Comparison of ENCODE assay signal across 7 mouse cellular contexts in the genomic region with DNA sequence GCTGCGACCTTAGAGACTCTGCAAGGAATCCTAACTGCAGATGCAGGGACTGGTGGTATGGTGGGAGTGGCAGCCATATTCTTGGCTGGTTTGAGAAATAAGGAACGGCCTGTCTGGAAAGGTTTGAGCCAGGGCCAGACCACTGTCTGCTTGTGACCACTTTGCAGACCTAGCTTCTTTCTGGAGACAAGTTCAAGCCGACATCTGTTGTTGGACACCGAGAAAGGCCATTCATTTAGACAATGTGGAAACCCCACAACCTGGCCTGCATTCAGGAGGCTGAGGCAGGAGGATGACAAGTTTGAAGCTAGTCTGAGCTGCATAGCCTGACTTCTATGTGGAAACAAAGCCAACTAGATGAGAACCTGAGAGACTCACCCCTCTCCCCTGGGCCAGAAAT. TPM values are rescaled to one million over a fixed set of nuclear protein-coding genes. Genes with fewer than 3 reads are reported as not detected.
DNase-seq lines count a peak whose midpoint lies in the region; ATAC-seq and TF ChIP-seq lines count a peak whose summit lies in the region.

No protein-coding gene starts in this region.

- no peak overlapping the region for H3K9ac ChIP-seq in lung, embryonic 15.5 days
- H3K9ac ChIP-seq in forebrain, embryonic 14.5 days (ENCODE audit: low read length) = peak overlapping the region; percentile 79; the same call in 1 of the 2 replicates
- H3K9ac ChIP-seq in limb, embryonic 15.5 days = no peak overlapping the region
- no peak overlapping the region for H3K9ac ChIP-seq in stomach, embryonic 16.5 days (ENCODE audit: low read length)

- peaks cover 29% of the 10 kb centered on the region for H3K4me1 ChIP-seq in lung, embryonic 15.5 days
- H3K4me1 ChIP-seq in lung, adult 2 months (ENCODE audit: control insufficient read depth, insufficient read depth, low read length) = peaks cover 5% of the 10 kb centered on the region; the same call in 1 of the 2 replicates
- H3K4me1 ChIP-seq in forebrain, embryonic 14.5 days (ENCODE audit: control insufficient read depth, insufficient read depth, low read length) = peaks cover 28% of the 10 kb centered on the region
- H3K4me1 ChIP-seq in limb, embryonic 15.5 days = peaks cover 48% of the 10 kb centered on the region
- H3K4me1 ChIP-seq in stomach, embryonic 16.5 days (ENCODE audit: control insufficient read depth, insufficient read depth, low read length) = peaks cover 28% of the 10 kb centered on the region

- no peaks in the 10 kb centered on the region for H3K27me3 ChIP-seq in lung, embryonic 15.5 days
- no peaks in the 10 kb centered on the region for H3K27me3 ChIP-seq in forebrain, embryonic 14.5 days (replicated peaks; ENCODE audit: control insufficient read depth, insufficient read depth, low read length)
- no peaks in the 10 kb centered on the region for H3K27me3 ChIP-seq in limb, embryonic 15.5 days
- no peaks in the 10 kb centered on the region for H3K27me3 ChIP-seq in stomach, embryonic 16.5 days (ENCODE audit: control insufficient read depth, insufficient read depth, low read length)

- no peak for ATAC-seq in lung, embryonic 15.5 days (ENCODE audit: borderline replicate concordance, extremely low read depth, low FRiP score, low TSS enrichment)
- no peak for ATAC-seq in forebrain, embryonic 14.5 days
- ATAC-seq in limb, embryonic 15.5 days (ENCODE audit: insufficient number of reproducible peaks, low FRiP score, low TSS enrichment, low read depth) = no peak
- ATAC-seq in stomach, embryonic 16.5 days (ENCODE audit: insufficient read depth, low FRiP score) = no peak
- ATAC-seq in inflammation-experienced regulatory T-cells, adult 6 months = no peak

- peak overlapping the region; percentile 83 for H3K27ac ChIP-seq in lung, embryonic 15.5 days
- H3K27ac ChIP-seq in forebrain, embryonic 14.5 days (ENCODE audit: low read depth, low read length) = peak overlapping the region; percentile 88; the same call in 1 of the 2 replicates
- peak overlapping the region; percentile 93 for H3K27ac ChIP-seq in limb, embryonic 15.5 days
- peak overlapping the region; percentile 83 for H3K27ac ChIP-seq in stomach, embryonic 16.5 days (ENCODE audit: low read length)

- no peak for TF ChIP-seq CTCF in lung, adult 2 months (IDR thresholded peaks at IDR 0.05; ENCODE audit: insufficient read depth, low read length)

- 76% methylated on average over 4 of the region's 4 CpGs for WGBS in lung, embryonic 15.5 days
- WGBS in lung, adult 2 months = 69% methylated on average over 4 of the region's 4 CpGs
- 78% methylated on average over 4 of the region's 4 CpGs for WGBS in forebrain, embryonic 14.5 days
- 63% methylated on average over 4 of the region's 4 CpGs for WGBS in limb, embryonic 15.5 days
- WGBS in stomach, embryonic 16.5 days = 66% methylated on average over 4 of the region's 4 CpGs

- TF ChIP-seq POLR2A in lung, adult 2 months (IDR thresholded peaks at IDR 0.05; ENCODE audit: borderline replicate concordance, extremely low read depth, low read depth, low read length) = no peak

- H3K4me3 ChIP-seq in lung, embryonic 15.5 days = no peak overlapping the region
- no peak overlapping the region for H3K4me3 ChIP-seq in lung, adult 2 months (replicated peaks; ENCODE audit: extremely low read depth, low read depth, low read length)
- H3K4me3 ChIP-seq in forebrain, embryonic 14.5 days (ENCODE audit: low read depth, low read length) = peak overlapping the region; percentile 66; the same call in 1 of the 2 replicates
- H3K4me3 ChIP-seq in limb, embryonic 15.5 days = no peak overlapping the region
- peak overlapping the region; percentile 76; the same call in 1 of the 2 replicates for H3K4me3 ChIP-seq in stomach, embryonic 16.5 days (replicated peaks; ENCODE audit: low read length)

- H3K4me2 ChIP-seq in lung, embryonic 15.5 days = 0 out of 2 replicates have a peak overlapping the region, but pooled peaks have one; percentile 89
- H3K4me2 ChIP-seq in forebrain, embryonic 14.5 days (ENCODE audit: low read length) = peak overlapping the region; percentile 87
- H3K4me2 ChIP-seq in limb, embryonic 15.5 days = peak overlapping the region; percentile 85; the same call in 1 of the 2 replicates
- H3K4me2 ChIP-seq in stomach, embryonic 16.5 days (ENCODE audit: low read depth, low read length) = peak overlapping the region; percentile 78

- H3K36me3 ChIP-seq in lung, embryonic 15.5 days = no peaks in the 10 kb centered on the region
- H3K36me3 ChIP-seq in forebrain, embryonic 14.5 days (ENCODE audit: control insufficient read depth, insufficient read depth, low read length) = no peaks in the 10 kb centered on the region
- no peaks in the 10 kb centered on the region for H3K36me3 ChIP-seq in limb, embryonic 15.5 days
- H3K36me3 ChIP-seq in stomach, embryonic 16.5 days (ENCODE audit: control insufficient read depth, insufficient read depth, low read length) = no peaks in the 10 kb centered on the region

- no peak for DNase-seq in lung, adult 2 months
- DNase-seq in forebrain, embryonic 14.5 days (ENCODE audit: low spot score) = no peak
- no peak for DNase-seq in c-Kit-positive CD71-positive TER-119-positive erythroid progenitor cells, embryonic 14.5 days (ENCODE audit: low spot score)

- H3K9me3 ChIP-seq in lung, embryonic 15.5 days = no peaks in the 10 kb centered on the region
- no peaks in the 10 kb centered on the region for H3K9me3 ChIP-seq in forebrain, embryonic 14.5 days (replicated peaks; ENCODE audit: control insufficient read depth, low read length)
- H3K9me3 ChIP-seq in limb, embryonic 15.5 days = no peaks in the 10 kb centered on the region
- no peaks in the 10 kb centered on the region for H3K9me3 ChIP-seq in stomach, embryonic 16.5 days (replicated peaks; ENCODE audit: control insufficient read depth, low read length)

RNA-seq across cellular contexts. Expression of gene Map3k14, which starts 1.1 kb away (rescaled TPM):
- 2.8 and 3.5 TPM in 2 replicates for polyA plus RNA-seq in lung, embryonic 15.5 days (2015; fragmentation: Nextera tagmentation; extraction: Ambion mirVana)
- polyA plus RNA-seq in lung, adult 2 months (2012; rRNA removed) = 16.3 and 19.7 TPM in 2 replicates
- 1.7 and 2.7 TPM in 2 replicates for polyA plus RNA-seq in forebrain, embryonic 14.5 days (2014; fragmentation: Nextera tagmentation; extraction: Ambion mirVana)
- polyA plus RNA-seq in limb, embryonic 15.5 days (2015; fragmentation: Nextera tagmentation; extraction: Ambion mirVana) = 4.3 and 5.3 TPM in 2 replicates
- 4.2 and 4.9 TPM in 2 replicates for polyA plus RNA-seq in stomach, embryonic 16.5 days (2015; fragmentation: Nextera tagmentation; extraction: Ambion mirVana)
- polyA plus RNA-seq in inflammation-experienced regulatory T-cells, adult 6 months (2017; shearing (Covaris generic)) = 10 to 100 TPM; 19.9 to 41.4 (median 31.4) TPM

RNA-seq across cellular contexts. Expression of gene Spata32, which starts 50.1 kb away (rescaled TPM):
- not detected in 2 replicates for polyA plus RNA-seq in lung, embryonic 15.5 days (2015; fragmentation: Nextera tagmentation; extraction: Ambion mirVana)
- not detected in 2 replicates for polyA plus RNA-seq in lung, adult 2 months (2012; rRNA removed)
- not detected in 2 replicates for polyA plus RNA-seq in forebrain, embryonic 14.5 days (2014; fragmentation: Nextera tagmentation; extraction: Ambion mirVana)
- not detected in 2 replicates for polyA plus RNA-seq in limb, embryonic 15.5 days (2015; fragmentation: Nextera tagmentation; extraction: Ambion mirVana)
- not detected in 2 replicates for polyA plus RNA-seq in stomach, embryonic 16.5 days (2015; fragmentation: Nextera tagmentation; extraction: Ambion mirVana)
- polyA plus RNA-seq in inflammation-experienced regulatory T-cells, adult 6 months (2017; shearing (Covaris generic)) = not detected

RNA-seq across cellular contexts. Expression of gene 1700023F06Rik, which starts 60.0 kb away (rescaled TPM):
- 0.87 and 1.1 TPM in 2 replicates for polyA plus RNA-seq in lung, embryonic 15.5 days (2015; fragmentation: Nextera tagmentation; extraction: Ambion mirVana)
- polyA plus RNA-seq in lung, adult 2 months (2012; rRNA removed) = 0.41 and 0.50 TPM in 2 replicates
- 0.78 and 1.2 TPM in 2 replicates for polyA plus RNA-seq in forebrain, embryonic 14.5 days (2014; fragmentation: Nextera tagmentation; extraction: Ambion mirVana)
- polyA plus RNA-seq in limb, embryonic 15.5 days (2015; fragmentation: Nextera tagmentation; extraction: Ambion mirVana) = 0.67 and 1.0 TPM in 2 replicates
- 0.67 and 0.83 TPM in 2 replicates for polyA plus RNA-seq in stomach, embryonic 16.5 days (2015; fragmentation: Nextera tagmentation; extraction: Ambion mirVana)
- polyA plus RNA-seq in inflammation-experienced regulatory T-cells, adult 6 months (2017; shearing (Covaris generic)) = not detected

Comparison
In these comparisons a context has a peak if more than half of its experiments do, and no peak if none do; other contexts are left out.
1. H3K4me3 ChIP-seq: peak in forebrain, embryonic 14.5 days (single experiment) and stomach, embryonic 16.5 days (single experiment); none in lung, embryonic 15.5 days (single experiment), lung, adult 2 months (single experiment) and limb, embryonic 15.5 days (single experiment).
2. Peak in every context shown above with its lines, with median percentiles within 50 percentile points of each other: H3K27ac ChIP-seq and H3K4me2 ChIP-seq.